Mouse (Mus musculus) megakaryocyte progenitor cell, adult 5-6 weeks (primary cell): ENCODE data around the gene Psme3. TPM values are rescaled to one million over a fixed set of nuclear protein-coding genes. Genes with fewer than 3 reads are reported as not detected.
"Not testable (repeated sequence)": the region's sequence is repeated elsewhere in the genome, so short reads cannot be mapped to it uniquely, and the experiment has no call there.

Source experiments
- ATAC-seq: replicated peaks from 2 replicates; pipeline ENCODE4 v1.8.0; 2016; ENCODE audit warnings: mild to moderate bottlenecking, moderate TSS enrichment, inconsistent platforms; ENCODE audit not compliant: poor library complexity
- total RNA-seq, 2 experiments: library from RNA; stranded (forward) in 1 of 2; stranded (reverse) in 1 of 2; fragments of 157-497, 149-512 nt in 1 of 2; fragments of 200-1000 nt in 1 of 2; gene quantifications; 2 replicates each; pipeline versions ENCODE4 v1.2.3 to v1.2.4; 2015 to 2017

The Psme3 gene
- total RNA-seq, 2 experiments from 2014 or later: 120 to 220 TPM

- ATAC-seq: no peak
Measured at GRCm38 (mm10) chr11:101311083-101311482, 4.9 kb upstream of the Psme3 start.

GRCm38 (mm10) chr11:101312150-101312549, 3.9 kb upstream of the Psme3 start:
- no peak for ATAC-seq

GRCm38 (mm10) chr11:101314567-101314966, 1.4 kb upstream of the Psme3 start:
- ATAC-seq: no peak

- no peak for ATAC-seq
Measured at GRCm38 (mm10) chr11:101315082-101315650, 847 bp upstream of the Psme3 start.

DNA sequence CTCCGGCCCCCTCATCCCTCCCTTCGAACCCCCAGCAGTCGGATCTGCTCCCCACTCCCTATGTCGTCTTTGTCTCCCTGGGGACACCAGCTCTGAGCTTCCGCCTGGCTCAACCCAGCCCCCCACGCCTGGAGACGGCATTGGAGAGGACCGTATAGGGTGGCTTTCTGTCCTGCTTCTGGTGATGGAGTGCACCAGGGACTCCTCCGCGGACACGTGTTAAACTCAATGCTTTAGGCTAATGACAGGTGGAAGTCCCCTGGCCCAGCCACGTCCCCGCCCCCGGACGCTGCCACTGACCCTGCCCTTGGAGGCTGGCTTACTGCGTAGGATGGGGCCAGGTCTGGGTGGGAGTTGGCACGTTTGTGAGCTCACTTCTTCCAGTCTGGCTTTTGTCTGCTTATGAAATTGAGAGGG, 496 bp downstream of the Psme3 start:
- ATAC-seq: peak; percentile 33

DNA sequence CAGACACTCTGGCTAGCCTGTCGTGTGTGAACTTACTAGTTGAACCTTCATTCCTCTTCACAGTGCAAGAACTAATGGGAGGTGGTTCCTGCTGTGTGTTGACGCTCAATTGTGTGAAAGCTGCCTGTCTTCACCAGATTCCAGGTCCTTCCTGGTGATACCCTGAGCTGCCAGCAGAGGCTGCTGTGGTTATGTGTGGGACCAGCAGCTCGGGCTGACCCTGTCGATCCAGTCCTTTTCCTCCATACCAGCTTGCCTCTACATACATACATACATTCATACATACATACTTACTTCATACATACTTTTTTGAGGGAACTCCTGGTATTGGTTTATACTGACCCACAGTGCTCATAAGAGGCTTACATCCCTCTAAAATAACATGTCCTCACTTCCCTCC, 7.6 kb downstream of the Psme3 start:
- ATAC-seq: peak; percentile 82

DNA sequence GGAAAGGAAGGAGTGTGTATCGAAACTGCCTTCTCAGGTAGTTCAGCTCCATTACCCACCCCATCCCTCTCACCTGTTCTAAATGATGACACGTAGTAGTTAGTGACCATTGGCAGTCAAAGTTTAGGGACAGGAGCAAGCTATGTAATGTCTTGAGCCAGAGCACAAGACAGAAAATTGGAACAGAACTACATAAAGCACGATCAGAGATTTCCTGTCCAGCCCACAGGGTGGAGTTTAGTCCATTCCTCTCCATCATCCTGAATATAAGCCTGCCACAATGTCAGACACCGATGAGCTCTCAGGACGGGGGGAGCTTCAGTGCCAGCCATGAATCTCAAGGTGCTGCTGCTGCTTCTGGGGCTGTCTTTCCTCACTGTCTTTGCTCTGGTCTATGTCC, 8.8 kb downstream of the Psme3 start, which contains the start of gene Aoc2:
Gene Aoc2 (plus strand): TSS at position 301 of the 400 bp plus-strand sequence.
- no peak for ATAC-seq

- not testable (repeated sequence) for ATAC-seq
Measured at GRCm38 (mm10) chr11:101325201-101325600, 9.2 kb downstream of the Psme3 start.

DNA sequence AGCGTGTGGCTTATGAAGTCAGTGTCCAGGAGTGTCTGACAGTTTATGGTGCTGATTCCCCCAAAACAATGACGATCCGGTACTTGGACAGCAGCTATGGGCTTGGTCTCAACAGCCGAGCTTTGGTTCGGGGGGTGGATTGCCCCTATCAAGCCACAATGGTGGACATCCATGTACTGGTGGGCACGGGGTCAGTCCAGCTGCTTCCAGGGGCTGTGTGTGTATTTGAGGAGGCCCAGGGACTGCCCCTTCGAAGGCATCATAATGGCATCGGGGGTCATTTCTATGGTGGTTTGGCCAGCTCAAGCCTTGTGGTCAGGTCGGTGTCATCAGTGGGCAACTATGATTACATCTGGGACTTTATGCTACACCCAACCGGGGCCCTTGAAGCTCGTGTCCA, 10.1 kb downstream of the Psme3 start:
- ATAC-seq: no peak

DNA sequence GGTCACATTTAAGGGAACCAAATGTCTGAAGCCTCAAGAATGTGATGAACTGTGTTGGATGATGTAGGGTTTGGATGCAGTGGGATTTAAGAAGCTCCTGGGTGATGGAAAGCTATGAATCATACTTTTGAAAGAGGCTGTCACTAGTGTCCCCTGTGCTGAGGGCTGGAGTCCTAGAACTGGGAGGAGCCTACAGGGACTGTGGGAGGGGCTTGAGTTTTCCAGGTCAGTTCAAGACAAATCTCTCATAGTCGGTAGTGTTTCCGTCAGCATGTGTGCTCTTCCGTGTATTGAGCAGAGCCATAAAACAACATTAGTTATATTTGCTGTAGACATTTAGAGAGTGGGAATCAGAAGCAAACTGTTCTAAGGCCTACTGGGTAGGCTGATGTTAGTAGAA, 11.3 kb downstream of the Psme3 start:
- no peak for ATAC-seq

GRCm38 (mm10) chr11:101328941-101329635, 13.1 kb downstream of the Psme3 start:
- no peak for ATAC-seq

- ATAC-seq: no peak
Measured at GRCm38 (mm10) chr11:101330371-101330924, 14.4 kb downstream of the Psme3 start, which contains the start of gene Aoc3. Gene Aoc3 (plus strand): TSS chr11:101330605.

DNA sequence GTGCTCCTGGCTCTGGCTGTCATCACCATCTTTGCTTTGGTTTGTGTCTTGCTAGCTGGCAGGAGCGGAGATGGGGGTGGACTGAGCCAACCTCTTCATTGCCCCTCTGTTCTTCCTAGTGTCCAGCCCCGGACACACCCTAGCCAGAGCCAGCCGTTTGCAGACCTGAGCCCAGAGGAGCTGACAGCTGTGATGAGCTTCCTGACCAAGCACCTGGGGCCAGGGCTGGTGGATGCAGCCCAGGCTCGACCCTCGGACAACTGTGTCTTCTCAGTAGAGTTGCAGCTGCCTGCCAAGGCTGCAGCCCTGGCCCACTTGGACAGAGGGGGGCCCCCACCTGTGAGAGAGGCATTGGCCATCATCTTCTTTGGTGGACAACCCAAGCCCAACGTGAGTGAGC, 14.9 kb downstream of the Psme3 start:
- ATAC-seq: not testable (repeated sequence)

GRCm38 (mm10) chr11:101332537-101332936, 16.5 kb downstream of the Psme3 start:
- ATAC-seq: no peak

GRCm38 (mm10) chr11:101334023-101334422, 18.0 kb downstream of the Psme3 start:
- no peak for ATAC-seq

GRCm38 (mm10) chr11:101334516-101334915, 18.5 kb downstream of the Psme3 start:
- no peak for ATAC-seq

- ATAC-seq: no peak
Measured at GRCm38 (mm10) chr11:101335685-101336084, 19.7 kb downstream of the Psme3 start.

DNA sequence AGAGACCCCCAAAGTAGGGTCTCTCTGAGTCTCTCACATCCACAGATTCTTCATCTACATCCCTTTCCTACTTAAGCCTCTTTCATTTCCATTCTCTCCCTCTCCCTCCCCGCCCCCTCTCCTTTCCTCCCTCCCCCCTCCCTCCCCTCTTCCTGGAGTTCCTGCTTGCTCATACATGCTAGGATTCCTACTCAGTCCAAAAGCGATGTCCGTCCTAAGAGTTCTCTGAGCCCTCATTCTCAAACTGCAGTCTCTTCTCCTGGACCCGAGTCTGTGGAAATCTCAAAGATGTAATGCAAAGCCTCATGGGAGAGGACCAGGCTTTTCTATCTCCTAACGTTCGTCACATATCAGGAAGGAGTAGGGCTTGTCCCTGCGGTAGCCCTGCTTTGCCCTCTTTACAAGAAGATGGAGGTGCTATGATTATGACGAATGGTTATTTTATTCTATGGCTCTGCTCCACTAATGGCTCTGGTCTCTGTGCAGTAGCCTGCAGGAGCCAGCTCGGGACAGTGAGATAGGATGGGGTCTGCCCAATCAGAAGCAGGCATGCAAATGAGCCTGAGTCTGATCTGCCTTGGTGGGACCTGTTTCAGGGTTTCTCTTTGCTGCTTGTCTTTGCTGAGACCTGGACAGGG, 22.2 kb downstream of the Psme3 start:
- peak; percentile 99 for ATAC-seq

- ATAC-seq: 0 out of 2 replicates have a peak, but pooled peaks have one; percentile 39
Measured at GRCm38 (mm10) chr11:101347083-101347775, 31.2 kb downstream of the Psme3 start.

DNA sequence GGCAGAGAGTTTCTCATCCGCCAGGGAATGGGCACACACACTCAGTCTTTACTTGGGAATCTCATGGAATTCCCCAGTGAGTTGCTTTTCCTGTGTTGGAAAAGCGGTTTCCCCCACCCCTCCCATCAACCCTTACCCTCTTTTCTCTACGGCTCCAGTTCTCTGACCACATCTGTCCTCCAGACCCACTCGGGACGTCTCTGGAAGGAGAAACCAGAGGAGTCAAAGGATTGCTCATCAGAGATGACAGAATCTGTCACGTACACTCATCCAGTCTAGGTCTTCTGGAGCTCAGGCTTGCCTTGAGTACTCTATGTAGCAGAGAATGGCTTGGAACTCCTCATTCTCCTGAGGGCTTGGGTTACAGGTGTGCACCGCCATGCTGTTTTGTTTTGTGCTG, 32.8 kb downstream of the Psme3 start:
- no peak for ATAC-seq

DNA sequence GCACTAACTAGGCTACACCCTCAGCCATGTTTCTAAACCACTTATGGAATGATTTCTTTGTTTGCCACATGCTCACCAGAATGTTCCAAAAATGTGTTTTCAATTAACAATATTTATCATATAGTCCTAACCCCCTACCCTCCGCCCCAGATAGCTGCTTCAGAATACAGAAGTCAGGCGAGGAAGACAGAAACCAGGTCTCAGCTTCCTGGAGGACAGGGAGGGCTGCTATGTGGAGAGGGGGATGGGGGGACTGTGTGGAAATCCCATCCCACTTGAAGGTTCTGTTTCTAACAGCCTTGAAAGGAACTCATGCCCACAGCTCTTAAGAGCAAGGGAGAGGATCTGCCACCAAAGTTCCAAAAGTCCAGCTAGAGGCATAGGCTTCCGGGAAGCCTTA, 33.2 kb downstream of the Psme3 start:
- no peak for ATAC-seq
